Mouse (Mus musculus) 3T3-L1 (cell line): ENCODE data around the gene Gm13697.
A peak's percentile ranks its signal among the peaks of the same experiment; 100 is the strongest.
"Not testable (repeated sequence)": the region's sequence is repeated elsewhere in the genome, so short reads cannot be mapped to it uniquely, and the experiment has no call there.

ENCODE experiments used
- DNase-seq: peaks from one replicate; pipeline ENCODE4 v3.0.0-alpha.2; 2015; ENCODE audit warnings: low read depth, low spot score

Gm13697 gene

GRCm38 (mm10) chr2:83984443-83984842 lies at the start of gene Gm13697:
Gm13697 (plus strand) TSS chr2:83984743.
- DNase-seq: not testable (repeated sequence)

- no peak for DNase-seq
Observed at GRCm38 (mm10) chr2:83940931-83941361, 43.6 kb upstream of the Gm13697 start, which contains the start of gene Zswim2. Zswim2 (minus strand) TSS chr2:83941228.

GRCm38 (mm10) chr2:83941378-83941777 lies 43.2 kb upstream of the Gm13697 start:
- no peak for DNase-seq

- no peak for DNase-seq
Observed at GRCm38 (mm10) chr2:83941792-83942191, 42.8 kb upstream of the Gm13697 start.

- not testable (repeated sequence) for DNase-seq
Observed at GRCm38 (mm10) chr2:83955393-83955792, 29.1 kb upstream of the Gm13697 start, which contains the start of gene Gm13698. Gm13698 (plus strand) TSS chr2:83955693.

- not testable (repeated sequence) for DNase-seq
Observed at GRCm38 (mm10) chr2:83961203-83961602, 23.3 kb upstream of the Gm13697 start, which contains the start of gene Gm13693. Gm13693 (plus strand) TSS chr2:83961503.

GRCm38 (mm10) chr2:83967013-83967412 lies 17.5 kb upstream of the Gm13697 start, which contains the start of gene Gm13695:
Gm13695 (plus strand) TSS chr2:83967313.
- DNase-seq: not testable (repeated sequence)

- DNase-seq: not testable (repeated sequence)
Observed at GRCm38 (mm10) chr2:83972823-83973222, 11.7 kb upstream of the Gm13697 start, which contains the start of gene Gm13696. Gm13696 (plus strand) TSS chr2:83973123.

- DNase-seq: not testable (repeated sequence)
Observed at GRCm38 (mm10) chr2:83978633-83979032, 5.9 kb upstream of the Gm13697 start, which contains the start of gene Gm13694. Gm13694 (plus strand) TSS chr2:83978933.

- not testable (repeated sequence) for DNase-seq
Observed at GRCm38 (mm10) chr2:83990253-83990652, 5.7 kb downstream of the Gm13697 start, which contains the start of gene Gm13691. Gm13691 (plus strand) TSS chr2:83990553.

GRCm38 (mm10) chr2:83993639-83994255 lies 9.2 kb downstream of the Gm13697 start:
- DNase-seq: not testable (repeated sequence)

GRCm38 (mm10) chr2:83994526-83994925 lies 10.0 kb downstream of the Gm13697 start:
- DNase-seq: not testable (repeated sequence)

- no peak for DNase-seq
Observed at GRCm38 (mm10) chr2:84008913-84009312, 24.4 kb downstream of the Gm13697 start.

GRCm38 (mm10) chr2:84009818-84010217 lies 25.3 kb downstream of the Gm13697 start:
- no peak for DNase-seq

- no peak for DNase-seq
Observed at GRCm38 (mm10) chr2:84014572-84014971, 30.0 kb downstream of the Gm13697 start.

- DNase-seq: not testable (repeated sequence)
Observed at GRCm38 (mm10) chr2:84016291-84016690, 31.7 kb downstream of the Gm13697 start.

- DNase-seq: peak; percentile 88
Observed at GRCm38 (mm10) chr2:84018330-84018729, 33.8 kb downstream of the Gm13697 start.

GRCm38 (mm10) chr2:84019519-84020305 lies 35.2 kb downstream of the Gm13697 start:
- no peak for DNase-seq

GRCm38 (mm10) chr2:84021930-84022329 lies 37.4 kb downstream of the Gm13697 start:
- DNase-seq: no peak

GRCm38 (mm10) chr2:84022905-84023304 lies 38.4 kb downstream of the Gm13697 start:
- DNase-seq: peak; percentile 30

- no peak for DNase-seq
Observed at GRCm38 (mm10) chr2:84023319-84023718, 38.8 kb downstream of the Gm13697 start.

- no peak for DNase-seq
Observed at GRCm38 (mm10) chr2:84025217-84025616, 40.7 kb downstream of the Gm13697 start.
